Mouse (Mus musculus) cerebellum, postnatal 10 days (tissue): ENCODE measurements around the gene Itga3.
A peak's percentile ranks its signal among the peaks of the same experiment; 100 is the strongest.

Source experiments
- DNase-seq, 2 experiments: peaks; one replicate each; pipeline ENCODE4 v3.0.0; 2021; ENCODE audit warnings: mixed read lengths in 2 of 2

Itga3 gene

GRCm38 (mm10) chr11:95076536-95077111, at the start of gene Itga3:
TSS of gene Itga3 (minus strand) at chr11:95076801.
- peak; percentile 81 to 84 for DNase-seq

GRCm38 (mm10) chr11:95125366-95125948, 48.9 kb upstream of the Itga3 start:
- DNase-seq, result no peak

GRCm38 (mm10) chr11:95122100-95122489, 45.5 kb upstream of the Itga3 start:
- DNase-seq, result no peak

DNA sequence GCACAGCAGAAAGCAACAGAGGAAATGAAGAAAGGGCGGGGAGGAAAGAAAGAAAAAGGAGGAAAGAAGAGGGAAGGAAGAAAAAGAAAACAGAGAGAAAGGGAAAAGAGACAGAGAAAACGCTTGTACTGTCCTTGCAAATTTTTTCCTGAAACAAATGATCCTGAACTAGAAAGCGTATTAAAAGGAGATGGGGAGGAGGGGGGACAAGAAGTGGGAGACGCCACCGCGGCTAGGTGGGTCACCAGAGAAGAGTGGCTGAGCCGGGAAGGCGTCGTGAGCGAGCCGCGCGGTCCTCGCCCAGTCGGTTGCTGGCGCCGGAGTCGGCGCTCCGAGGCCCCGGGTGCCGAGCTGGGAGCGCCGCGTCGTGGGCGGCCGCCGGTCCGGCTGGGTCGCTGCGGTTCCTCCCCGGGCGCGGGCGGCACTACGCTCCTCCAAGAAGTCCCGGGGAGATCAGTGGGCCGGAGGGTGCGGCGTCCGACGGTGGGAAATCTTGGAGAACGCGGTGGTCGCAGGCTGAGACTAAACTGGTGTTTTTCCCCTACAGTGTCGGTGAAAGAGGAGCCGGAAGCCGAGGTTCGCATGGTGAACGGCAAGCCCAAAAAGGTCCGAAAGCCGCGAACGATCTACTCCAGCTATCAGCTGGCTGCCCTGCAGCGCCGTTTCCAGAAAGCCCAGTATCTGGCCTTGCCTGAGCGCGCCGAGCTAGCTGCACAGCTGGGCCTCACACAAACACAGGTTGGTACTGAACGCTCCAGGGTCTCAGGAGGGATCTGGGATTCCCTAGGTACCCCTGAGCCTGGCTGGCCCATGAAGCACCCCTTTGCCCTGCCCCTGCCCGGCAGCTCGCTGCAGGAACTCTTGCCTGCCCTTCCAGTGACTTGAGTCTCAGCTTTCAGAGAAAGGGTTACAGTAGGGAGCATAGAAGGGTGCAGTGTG, 44.8 kb upstream of the Itga3 start:
- no peak for DNase-seq

- DNase-seq, result no peak
Measured at GRCm38 (mm10) chr11:95120633-95121020, 44.0 kb upstream of the Itga3 start.

- DNase-seq, result peak; percentile 64 to 71
Measured at GRCm38 (mm10) chr11:95119990-95120632, 43.5 kb upstream of the Itga3 start, which contains the start of gene Dlx3. TSS of gene Dlx3 (plus strand) at chr11:95120119.

DNA sequence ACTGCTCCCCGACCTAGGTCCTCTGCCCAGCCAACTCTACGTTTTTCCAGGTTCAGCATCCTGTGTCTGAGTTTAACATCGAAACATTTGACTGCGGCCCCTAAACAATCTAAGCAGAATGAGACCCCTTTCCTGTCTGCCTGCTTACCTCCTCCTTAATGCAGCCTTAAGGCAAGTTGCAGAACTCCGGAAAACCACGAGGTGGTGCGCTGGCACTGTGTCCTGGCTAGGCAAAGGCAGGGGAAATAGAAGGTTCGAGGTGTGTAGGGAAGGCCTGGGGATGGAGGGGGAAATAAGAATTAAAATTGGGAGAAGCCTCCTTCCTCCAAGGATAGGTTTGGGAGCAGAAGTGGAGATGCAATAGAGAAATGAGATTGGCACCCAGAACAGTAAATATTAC, 41.9 kb upstream of the Itga3 start:
- peak; percentile 93 to 94 for DNase-seq

- DNase-seq, result peak; percentile 85 to 89
Measured at GRCm38 (mm10) chr11:95117030-95117429, 40.4 kb upstream of the Itga3 start.

DNA sequence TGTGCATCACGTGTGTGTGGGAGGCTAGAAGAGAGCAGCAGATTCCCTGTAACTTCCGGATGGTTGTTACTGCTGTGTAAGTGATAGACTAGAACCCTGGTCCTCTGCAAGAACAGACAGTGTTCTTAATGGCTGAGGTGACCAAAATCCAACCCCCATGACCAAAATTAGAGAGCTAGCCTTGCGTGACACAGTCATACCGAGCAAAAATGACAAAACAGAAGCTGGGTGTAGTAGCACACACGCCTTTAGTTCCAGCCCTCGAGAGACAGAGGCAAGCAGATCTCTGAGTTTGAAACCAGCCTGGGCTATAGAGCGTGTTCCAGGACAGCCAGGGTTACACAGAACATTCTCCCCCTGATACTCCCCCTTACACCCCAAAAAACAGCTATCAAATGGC, 33.5 kb upstream of the Itga3 start:
- DNase-seq, result no peak

- DNase-seq, result no peak
Measured at GRCm38 (mm10) chr11:95109000-95109399, 32.4 kb upstream of the Itga3 start.

DNA sequence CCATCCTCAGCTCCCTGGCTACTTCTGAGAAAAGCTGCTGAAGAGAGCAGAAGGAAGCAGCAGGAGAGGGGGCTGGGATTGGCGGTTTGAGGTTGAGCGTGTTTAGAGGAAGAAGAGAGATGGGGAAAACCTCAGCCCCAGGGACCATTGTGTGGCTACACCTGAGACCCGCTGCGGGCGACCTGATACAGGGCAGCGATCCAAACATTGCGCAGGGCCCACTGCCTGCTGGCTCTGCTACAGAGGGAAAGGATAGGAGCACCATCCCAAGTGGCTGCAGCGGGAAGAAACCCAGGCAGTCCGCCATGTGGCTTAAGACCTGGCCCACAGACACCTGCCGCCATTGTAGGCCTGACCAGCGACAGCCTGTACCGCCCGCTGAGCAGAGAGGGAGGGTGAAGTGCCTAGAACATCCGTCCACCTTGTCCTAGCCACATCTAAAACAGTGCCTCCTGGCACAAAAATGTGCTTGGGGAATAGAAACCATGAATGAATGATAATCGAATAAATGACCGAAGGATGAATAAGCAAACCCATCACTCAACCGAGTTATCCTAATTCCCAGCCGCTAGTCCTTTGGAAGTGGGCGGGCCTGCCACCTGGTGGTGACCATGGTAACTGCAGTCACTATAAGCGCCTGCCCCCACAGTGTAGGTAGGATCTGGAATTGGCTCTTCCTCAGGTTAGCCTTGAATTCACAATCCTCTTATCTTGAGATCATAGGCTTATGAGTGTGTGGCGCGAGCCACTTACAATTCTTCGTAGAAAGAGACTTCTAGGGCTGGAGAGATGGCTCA, 30.0 kb upstream of the Itga3 start:
- DNase-seq, result peak; percentile 94 to 96

DNA sequence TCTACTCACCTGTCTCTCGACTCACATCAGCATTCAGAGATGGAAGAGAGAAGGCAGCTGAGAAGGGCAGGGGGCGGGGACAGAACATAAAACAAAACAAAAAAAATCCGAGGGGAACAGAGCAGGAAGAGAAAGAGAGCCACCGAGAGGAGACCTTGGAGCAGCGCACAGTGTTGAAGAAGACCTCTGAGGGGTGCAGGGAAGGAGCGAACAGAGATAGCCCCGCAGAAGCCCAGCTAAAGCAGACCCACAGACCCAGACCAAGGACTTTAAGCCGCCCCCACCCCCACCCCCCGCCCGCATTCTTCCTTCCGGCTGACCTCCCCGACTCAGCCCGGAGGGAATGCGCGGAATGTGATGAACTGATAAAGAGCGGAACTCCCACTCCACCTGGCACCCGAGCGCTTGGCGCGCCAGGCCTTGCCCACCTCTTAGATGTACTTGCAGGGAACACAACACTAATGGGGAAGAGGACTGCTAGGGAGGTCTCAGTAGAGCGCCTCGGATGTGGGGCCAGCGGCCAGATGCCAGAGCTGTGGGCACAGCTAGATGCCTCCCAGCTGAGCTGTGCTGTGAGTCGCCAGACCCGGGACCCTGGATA, 28.8 kb upstream of the Itga3 start:
- DNase-seq, result peak in 1 of 2 experiments; percentile 44

DNA sequence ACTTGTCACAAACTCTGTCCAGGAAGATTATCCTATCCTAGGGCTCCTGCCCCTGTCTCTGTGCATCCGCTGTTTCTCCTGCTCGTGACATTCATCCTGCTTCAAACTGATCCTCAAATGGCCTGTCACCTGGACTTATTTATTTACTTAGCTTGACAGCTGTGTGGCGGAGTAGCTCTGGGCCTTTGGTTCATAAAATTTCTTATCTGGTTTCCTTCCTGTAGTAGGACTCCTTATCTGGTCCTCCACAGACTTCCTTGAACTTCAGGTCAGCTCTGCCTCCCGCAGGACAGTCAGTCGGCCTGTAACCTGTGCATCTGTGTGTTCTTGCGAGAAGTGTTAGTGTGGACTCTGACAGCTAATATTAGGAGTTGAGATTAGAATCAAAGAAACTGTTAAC, 27.7 kb upstream of the Itga3 start:
- DNase-seq, result no peak

DNA sequence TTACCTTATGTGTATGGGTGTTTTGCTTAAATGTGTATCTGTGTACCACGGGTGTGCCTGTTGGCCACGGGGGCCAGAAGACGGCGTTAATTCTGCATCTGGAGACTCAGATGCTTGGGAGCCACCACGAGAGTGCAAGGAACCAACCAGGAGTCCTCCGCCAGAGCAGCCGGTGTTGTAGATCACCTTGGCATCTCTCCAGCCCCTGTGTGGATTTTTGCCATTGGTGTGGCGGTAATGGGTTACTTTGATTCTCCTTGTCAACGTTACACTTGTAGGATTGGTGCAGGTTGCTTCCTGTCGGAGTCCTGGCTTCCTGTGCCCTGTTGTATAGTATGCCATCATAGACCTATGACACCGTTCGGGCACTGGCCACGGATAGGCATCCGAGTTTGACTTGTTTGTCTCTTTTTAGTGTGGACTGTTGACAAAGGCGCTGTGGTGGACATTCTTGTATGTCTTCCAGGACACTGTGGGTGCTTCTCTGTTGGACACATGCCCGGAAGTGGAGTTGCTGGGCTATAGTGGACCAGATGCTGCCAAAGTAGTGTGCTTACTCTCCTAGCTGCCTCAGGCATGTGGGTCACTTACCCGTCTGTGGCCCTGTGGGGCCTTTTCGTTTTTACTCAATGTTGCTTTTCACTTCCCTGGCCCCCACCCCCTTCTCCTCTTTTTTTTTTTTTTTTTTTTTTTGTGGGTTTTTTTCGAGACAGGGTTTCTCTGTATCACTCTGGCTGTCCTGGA, 25.7 kb upstream of the Itga3 start:
- peak; percentile 68 to 73 for DNase-seq

GRCm38 (mm10) chr11:95101071-95101788, 24.6 kb upstream of the Itga3 start:
- no peak for DNase-seq

- DNase-seq, result no peak
Measured at GRCm38 (mm10) chr11:95100393-95100792, 23.8 kb upstream of the Itga3 start.

DNA sequence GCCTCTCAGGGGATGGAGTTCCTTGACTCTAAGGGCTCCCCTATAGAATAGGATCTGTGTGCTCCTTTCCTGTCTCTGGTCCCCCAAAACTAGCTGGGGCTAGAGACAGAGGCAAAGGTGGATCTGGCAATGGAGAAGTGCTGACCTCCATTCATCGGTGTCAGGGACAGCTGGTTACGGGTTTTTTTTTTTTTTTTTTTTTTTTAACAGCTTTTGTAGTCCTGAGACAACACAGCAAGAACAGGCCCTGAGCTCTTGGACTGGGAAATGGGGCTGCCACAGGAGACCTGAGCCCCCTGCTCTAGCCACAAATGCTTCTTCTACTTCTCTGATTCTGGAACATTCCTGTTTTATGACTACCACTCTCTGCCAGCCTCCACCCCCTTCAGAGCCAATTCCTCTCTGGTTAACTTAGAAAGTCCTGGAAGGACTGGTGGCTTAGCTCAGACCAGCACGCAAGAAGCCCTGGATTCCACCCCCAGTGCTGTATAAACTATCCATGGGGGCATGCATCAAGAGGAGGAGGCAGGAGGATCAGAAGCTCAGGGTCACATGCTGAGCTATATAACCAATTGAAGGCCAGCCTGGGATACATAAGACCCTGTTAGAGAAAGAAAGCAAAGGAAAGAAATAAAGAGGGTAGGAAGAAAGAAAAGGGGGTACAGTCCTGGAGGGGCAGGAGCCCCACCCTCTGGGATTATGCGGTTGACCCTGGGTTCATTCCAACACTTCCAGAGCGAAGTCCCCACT, 21.9 kb upstream of the Itga3 start:
- DNase-seq, result no peak

DNA sequence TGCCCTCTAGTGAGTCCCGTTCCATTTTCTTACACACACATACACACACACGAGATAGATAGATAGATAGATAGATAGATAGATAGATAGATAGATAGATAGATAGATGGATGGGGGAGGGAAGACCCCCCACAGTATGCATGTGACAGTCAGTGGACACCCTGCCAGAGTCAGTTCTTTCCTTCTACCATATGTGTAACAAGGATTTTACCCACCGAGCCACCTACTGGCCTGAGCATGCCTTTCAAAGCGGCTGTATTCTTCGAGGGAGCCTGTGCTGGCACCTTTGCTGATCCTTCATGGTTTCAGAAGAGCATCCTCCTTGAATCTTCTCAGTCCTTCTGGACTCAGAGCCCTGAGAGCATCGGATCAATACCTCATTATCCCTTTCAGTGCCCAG, 21.3 kb upstream of the Itga3 start:
- DNase-seq, result no peak

GRCm38 (mm10) chr11:95096608-95097373, 20.2 kb upstream of the Itga3 start:
- DNase-seq, result no peak
